Mouse (Mus musculus) cerebellum, adult 2 months (tissue): Measurements from ENCODE around the gene Hnmt.

Experiments
- CTCF ChIP-seq: fragments of 200-500 bp; IDR thresholded peaks from 2 replicates; pipeline ENCODE4 v1.5.1; 2011; ENCODE audit warnings: low read depth, mild to moderate bottlenecking, control low read depth, low read length, moderate library complexity, borderline replicate concordance; ENCODE audit not compliant: insufficient read depth
- POLR2A ChIP-seq: fragments of 200-500 bp; IDR thresholded peaks from 2 replicates; pipeline ENCODE4 v1.6.1; 2011; ENCODE audit warnings: low read length, control low read depth, borderline replicate concordance; ENCODE audit not compliant: insufficient read depth

DNA sequence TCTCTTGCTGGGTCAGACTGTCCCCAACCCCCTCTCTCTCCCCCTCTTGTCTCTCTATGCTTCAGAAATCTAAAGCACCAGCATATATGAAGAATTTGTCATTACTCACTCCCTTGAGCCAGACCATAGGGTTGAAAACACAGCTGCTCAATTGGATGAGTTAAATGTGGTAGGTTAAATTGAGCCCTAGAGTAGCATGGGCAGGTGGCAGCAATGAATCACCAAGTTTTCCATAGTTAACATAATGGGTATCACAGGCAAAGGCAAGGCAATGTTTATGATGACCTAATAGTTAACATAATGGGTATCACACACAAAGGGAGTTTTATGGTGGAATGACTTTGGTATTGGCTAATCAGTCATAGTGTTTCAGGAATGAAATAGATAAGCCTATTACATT lies 65.9 kb downstream of the Hnmt start:
- TF ChIP-seq CTCF, result no peak
- TF ChIP-seq POLR2A, result no peak
